Mouse (Mus musculus) erythroblast, embryonic 14.5 days (primary cell): ENCODE data around the gene Dab2ip.

Experiments used
- GATA1 ChIP-seq: IDR thresholded peaks from 2 replicates; pipeline ENCODE4 v1.6.1; 2012; ENCODE audit warnings: low read length, inconsistent platforms, mixed read lengths
- TAL1 ChIP-seq: IDR thresholded peaks from 3 replicates; pipeline ENCODE4 v1.6.1; 2012; ENCODE audit warnings: low read length, inconsistent platforms, mixed read lengths

DNA sequence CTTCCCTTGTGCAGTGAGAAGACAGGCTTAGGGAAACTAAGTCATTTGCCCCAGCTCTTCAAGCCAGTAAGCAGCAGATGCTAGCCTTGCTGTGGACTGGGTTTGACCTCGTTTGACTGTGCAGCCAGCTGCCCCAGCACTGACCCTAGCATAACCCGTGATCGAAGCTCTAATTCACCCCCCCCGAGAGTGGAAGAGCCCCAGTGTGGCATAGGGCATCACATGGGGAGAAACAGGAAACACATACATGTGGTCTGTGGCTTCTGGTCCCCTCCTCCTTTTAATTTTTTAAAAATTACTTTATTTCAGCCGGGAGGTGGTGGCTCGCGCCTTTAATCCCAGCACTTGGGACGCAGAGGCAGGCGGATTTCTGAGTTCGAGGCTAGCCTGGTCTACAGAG, 27.3 kb upstream of the Dab2ip start:
- TF ChIP-seq TAL1 (no peak), GATA1 (no peak)
